Mouse (Mus musculus): Measurements from ENCODE around the gene Rpl28. TPM values are rescaled to one million over a fixed set of nuclear protein-coding genes. Genes with fewer than 3 reads are reported as not detected.
"Not testable (repeated sequence)": the region's sequence is repeated elsewhere in the genome, so short reads cannot be mapped to it uniquely, and the experiment has no call there.

The Rpl28 gene
- polyA plus RNA-seq, 1 experiment, result 3,329 TPM

DNA sequence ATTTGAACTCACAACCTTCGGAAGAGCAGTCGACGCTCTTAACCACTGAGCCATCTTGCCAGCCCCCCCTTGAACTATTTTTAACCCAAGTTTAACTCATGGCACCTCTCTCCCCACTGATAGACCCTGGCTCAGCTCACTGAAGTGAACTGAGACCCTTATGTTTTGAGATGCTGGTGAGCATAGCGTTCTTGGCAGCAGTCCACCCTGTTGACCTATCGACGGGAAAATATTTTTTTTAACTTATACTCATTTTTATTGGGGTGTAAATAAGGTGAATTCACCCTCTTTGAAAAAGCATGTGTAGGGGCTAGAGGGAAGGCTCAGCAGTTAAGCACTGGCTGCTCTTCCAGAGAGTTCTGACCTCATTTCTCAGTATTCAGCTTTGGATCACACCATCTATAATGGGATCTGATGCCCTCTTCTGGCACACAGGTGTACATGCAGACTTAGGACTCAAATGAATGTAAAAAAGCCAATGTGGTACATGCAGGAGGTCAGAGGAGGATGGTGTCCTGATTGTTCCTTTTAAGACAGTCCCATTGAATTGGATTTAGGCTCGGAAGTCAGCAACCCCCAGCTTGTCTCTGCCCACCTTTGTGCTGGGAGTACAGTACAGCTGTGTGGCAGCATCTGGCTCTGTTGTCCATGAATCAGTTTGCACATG is 3.2 kb downstream of the Rpl28 start:
- TF ChIP-seq POLR2AphosphoS2 (IDR thresholded peaks at IDR 0.05; ENCODE audit: insufficient read length, low read depth) (peak; percentile 83), TCF12 (IDR thresholded peaks at IDR 0.05; ENCODE audit: insufficient read depth, poor library complexity, severe bottlenecking) (no peak), POLR2A (IDR thresholded peaks at IDR 0.05; ENCODE audit: insufficient read length, low read depth) (peak; percentile 42), SRF (IDR thresholded peaks at IDR 0.05; ENCODE audit: control insufficient read depth, insufficient read length, low read depth) (no peak), MAX (IDR thresholded peaks at IDR 0.05; ENCODE audit: low read depth) (no peak), CEBPB (IDR thresholded peaks at IDR 0.05; ENCODE audit: insufficient read depth, poor library complexity, severe bottlenecking) (no peak), MYOD1 (IDR thresholded peaks at IDR 0.05; ENCODE audit: control insufficient read depth in 1 of 3, insufficient read length in 2 of 3, low read depth in 2 of 3) (no peak)
- Histone ChIP-seq H3ac (ENCODE audit: control insufficient read depth, insufficient read length) (no peak overlapping the region), H3K27me3 (ENCODE audit: control insufficient read depth, insufficient read depth, insufficient read length) (no peaks in the 10 kb centered on the region), H3K36me3 (ENCODE audit: control insufficient read depth, insufficient read depth) (peaks cover 31% of the 10 kb centered on the region), H3K79me2 (ENCODE audit: control insufficient read depth, insufficient read depth) (peaks cover 25% of the 10 kb centered on the region), H3K4me2 (ENCODE audit: low read depth) (no peak overlapping the region), H3K4me3 (no peak overlapping the region)

DNA sequence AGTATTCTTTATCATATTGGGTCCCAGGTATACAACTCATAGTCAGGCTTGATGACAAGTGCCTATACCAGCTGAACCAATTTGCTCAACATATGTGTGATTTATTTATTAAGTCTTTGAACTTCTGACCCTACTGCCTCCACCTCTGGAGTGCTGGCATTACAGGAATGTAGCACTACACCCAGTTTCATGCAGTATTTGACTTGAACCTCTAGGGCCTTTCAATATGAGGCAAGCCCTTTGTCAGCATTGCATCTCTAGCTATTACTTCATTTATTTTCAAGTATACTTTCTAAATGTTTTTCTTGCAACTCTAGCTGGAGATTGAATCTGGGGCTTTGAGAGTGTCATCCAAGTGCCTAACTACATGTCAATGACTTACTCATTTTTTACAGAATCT is 9.6 kb downstream of the Rpl28 start:
- H3K27me3 ChIP-seq (ENCODE audit: control insufficient read depth, insufficient read depth, insufficient read length), result no peaks in the 10 kb centered on the region
- H3ac ChIP-seq (ENCODE audit: control insufficient read depth, insufficient read length), result no peak overlapping the region
- no peak overlapping the region for H3K4me3 ChIP-seq
- H3K79me2 ChIP-seq (ENCODE audit: control insufficient read depth, insufficient read depth), result no peaks in the 10 kb centered on the region
- no peak overlapping the region for H3K4me2 ChIP-seq (ENCODE audit: low read depth)
- H3K36me3 ChIP-seq (ENCODE audit: control insufficient read depth, insufficient read depth), result peaks cover 14% of the 10 kb centered on the region
- TF ChIP-seq CEBPB (IDR thresholded peaks at IDR 0.05; ENCODE audit: insufficient read depth, poor library complexity, severe bottlenecking) (no peak), REST (IDR thresholded peaks at IDR 0.05; ENCODE audit: insufficient read depth, insufficient read length) (no peak), SRF (IDR thresholded peaks at IDR 0.05; ENCODE audit: control insufficient read depth, insufficient read length, low read depth) (no peak), POLR2AphosphoS2 (IDR thresholded peaks at IDR 0.05; ENCODE audit: insufficient read length, low read depth) (no peak), TCF3 (IDR thresholded peaks at IDR 0.05; ENCODE audit: insufficient read length, low read depth) (no peak), MYOD1 (IDR thresholded peaks at IDR 0.05; ENCODE audit: control insufficient read depth in 1 of 3, insufficient read length in 2 of 3, low read depth in 2 of 3) (no peak), USF1 (IDR thresholded peaks at IDR 0.05; ENCODE audit: low read depth) (no peak), MYOG (IDR thresholded peaks at IDR 0.05; ENCODE audit: control insufficient read depth in 1 of 3, insufficient read depth in 1 of 3, insufficient read length in 2 of 3, low read depth in 2 of 3) (no peak), E2F4 (IDR thresholded peaks at IDR 0.05; ENCODE audit: insufficient read depth) (no peak), TCF12 (IDR thresholded peaks at IDR 0.05; ENCODE audit: insufficient read depth, poor library complexity, severe bottlenecking) (no peak), MAX (IDR thresholded peaks at IDR 0.05; ENCODE audit: low read depth) (no peak)

- Histone ChIP-seq H3ac (ENCODE audit: control insufficient read depth, insufficient read length) (no peak overlapping the region), H3K27me3 (ENCODE audit: control insufficient read depth, insufficient read depth, insufficient read length) (no peaks in the 10 kb centered on the region), H3K4me3 (no peak overlapping the region), H3K4me2 (ENCODE audit: low read depth) (no peak overlapping the region), H3K79me2 (ENCODE audit: control insufficient read depth, insufficient read depth) (peaks cover 27% of the 10 kb centered on the region), H3K36me3 (ENCODE audit: control insufficient read depth, insufficient read depth) (peaks cover 30% of the 10 kb centered on the region)
- no peak for TF ChIP-seq SRF (IDR thresholded peaks at IDR 0.05; ENCODE audit: control insufficient read depth, insufficient read length, low read depth)
- TF ChIP-seq E2F4 (IDR thresholded peaks at IDR 0.05; ENCODE audit: insufficient read depth), result no peak
- no peak for TF ChIP-seq USF1 (IDR thresholded peaks at IDR 0.05; ENCODE audit: low read depth)
These were observed 14.0 kb downstream of the Rpl28 start for GRCm38 (mm10) chr7:4806716-4807115.

- not testable (repeated sequence) for H3K27me3 ChIP-seq (ENCODE audit: control insufficient read depth, insufficient read depth, insufficient read length)
- peaks cover 30% of the 10 kb centered on the region for H3K79me2 ChIP-seq (ENCODE audit: control insufficient read depth, insufficient read depth)
- H3ac ChIP-seq (ENCODE audit: control insufficient read depth, insufficient read length), result peak overlapping the region; percentile 86
- peaks cover 27% of the 10 kb centered on the region for H3K36me3 ChIP-seq (ENCODE audit: control insufficient read depth, insufficient read depth)
- H3K4me2 ChIP-seq (ENCODE audit: low read depth), result peak overlapping the region; percentile 86
- H3K4me3 ChIP-seq, result peak overlapping the region; percentile 93
These were observed 18.5 kb downstream of the Rpl28 start for GRCm38 (mm10) chr7:4811131-4811530.

GRCm38 (mm10) chr7:4811842-4812302 is 19.2 kb downstream of the Rpl28 start:
- Histone ChIP-seq H3ac (ENCODE audit: control insufficient read depth, insufficient read length) (peak overlapping the region; percentile 86), H3K79me2 (ENCODE audit: control insufficient read depth, insufficient read depth) (peaks cover 30% of the 10 kb centered on the region), H3K36me3 (ENCODE audit: control insufficient read depth, insufficient read depth) (peaks cover 21% of the 10 kb centered on the region), H3K4me3 (peak overlapping the region; percentile 93), H3K27me3 (ENCODE audit: control insufficient read depth, insufficient read depth, insufficient read length) (no peaks in the 10 kb centered on the region), H3K4me2 (ENCODE audit: low read depth) (peak overlapping the region; percentile 86)
- TF ChIP-seq TCF3 (IDR thresholded peaks at IDR 0.05; ENCODE audit: insufficient read length, low read depth) (no peak), MYOD1 (IDR thresholded peaks at IDR 0.05; ENCODE audit: control insufficient read depth in 1 of 3, insufficient read length in 2 of 3, low read depth in 2 of 3) (no peak), POLR2A (IDR thresholded peaks at IDR 0.05; ENCODE audit: insufficient read length, low read depth) (no peak), USF1 (IDR thresholded peaks at IDR 0.05; ENCODE audit: low read depth) (no peak), MYOG (IDR thresholded peaks at IDR 0.05; ENCODE audit: control insufficient read depth in 1 of 3, insufficient read depth in 1 of 3, insufficient read length in 2 of 3, low read depth in 2 of 3) (no peak), MAX (IDR thresholded peaks at IDR 0.05; ENCODE audit: low read depth) (no peak), REST (IDR thresholded peaks at IDR 0.05; ENCODE audit: insufficient read depth, insufficient read length) (no peak), TCF12 (IDR thresholded peaks at IDR 0.05; ENCODE audit: insufficient read depth, poor library complexity, severe bottlenecking) (no peak), SRF (IDR thresholded peaks at IDR 0.05; ENCODE audit: control insufficient read depth, insufficient read length, low read depth) (no peak), CEBPB (IDR thresholded peaks at IDR 0.05; ENCODE audit: insufficient read depth, poor library complexity, severe bottlenecking) (no peak), POLR2AphosphoS2 (IDR thresholded peaks at IDR 0.05; ENCODE audit: insufficient read length, low read depth) (no peak), E2F4 (IDR thresholded peaks at IDR 0.05; ENCODE audit: insufficient read depth) (no peak)
